Mouse (Mus musculus) liver, embryonic 14.5 days (tissue): Measurements from ENCODE around the gene Snf8. TPM values are rescaled to one million over a fixed set of nuclear protein-coding genes. Genes with fewer than 3 reads are reported as not detected.

Source experiments
- ATAC-seq: fragments of 200-750 bp; cut with Nextera tagmentation; 2 replicates; pipeline ENCODE4 v1.8.0; 2017; ENCODE audit warnings: moderate number of reproducible peaks, mild to moderate bottlenecking, moderate library complexity; ENCODE audit not compliant: insufficient read depth
- DNase-seq, 3 experiments: peaks; one replicate each; pipeline ENCODE4 v3.0.0-alpha.2; 2012 to 2013; ENCODE audit warnings: low read depth in 3 of 3, low spot score in 3 of 3
- H3K27ac ChIP-seq: fragments of 300-500 bp; sonication (generic); 2 replicates; pipeline ENCODE4 v1.5.1; 2014; ENCODE audit warnings: moderate library complexity, mild to moderate bottlenecking, control low read depth, inconsistent platforms
- H3K27me3 ChIP-seq: fragments of 300-500 bp; sonication (generic); 2 replicates; pipeline ENCODE4 v1.6.1; 2014; ENCODE audit warnings: mild to moderate bottlenecking, low read length, moderate library complexity; ENCODE audit not compliant: control insufficient read depth, insufficient read depth
- H3K36me3 ChIP-seq: fragments of 300-500 bp; sonication (generic); replicated peaks from 2 replicates; pipeline ENCODE4 v1.6.1; 2014; ENCODE audit warnings: low read depth; ENCODE audit not compliant: control insufficient read depth, insufficient read depth
- H3K4me1 ChIP-seq, 2 experiments: fragments of 200-500 bp in 1 of 2; fragments of 300-500 bp in 1 of 2; sonication (generic) in 1 of 2; replicated peaks; 2 replicates each; pipeline ENCODE4 v1.6.1; 2012 to 2014; ENCODE audit warnings: antibody characterized with exemption in 1 of 2, inconsistent platforms in 1 of 2, low read length in 1 of 2; ENCODE audit not compliant: control insufficient read depth in 2 of 2, insufficient read depth in 2 of 2
- H3K4me2 ChIP-seq: fragments of 300-500 bp; sonication (generic); 2 replicates; pipeline ENCODE4 v1.6.1; 2014; ENCODE audit warnings: low read depth, mild to moderate bottlenecking, control low read depth, moderate library complexity
- H3K4me3 ChIP-seq, 2 experiments: fragments of 200-500 bp in 1 of 2; fragments of 300-500 bp in 1 of 2; sonication (generic) in 1 of 2; 2 replicates each; pipeline ENCODE4 v1.5.1; 2012 to 2014; ENCODE audit warnings: low read depth in 2 of 2, low read length in 2 of 2, mild to moderate bottlenecking in 2 of 2, control low read depth in 1 of 2, inconsistent platforms in 1 of 2, moderate library complexity in 1 of 2; ENCODE audit not compliant: insufficient read depth in 1 of 2
- H3K9ac ChIP-seq: fragments of 300-500 bp; sonication (generic); replicated peaks from 2 replicates; pipeline ENCODE4 v1.6.1; 2014; ENCODE audit warnings: mild to moderate bottlenecking, control low read depth, moderate library complexity
- H3K9me3 ChIP-seq: fragments of 300-500 bp; sonication (generic); 2 replicates; pipeline ENCODE4 v1.6.1; 2016; ENCODE audit warnings: low read length, mixed read lengths; ENCODE audit not compliant: control insufficient read depth
- CTCF ChIP-seq: IDR thresholded peaks from 2 replicates; pipeline ENCODE4 v1.5.1; 2016; ENCODE audit warnings: antibody characterized with exemption, low read depth, control low read depth
- EP300 ChIP-seq: IDR thresholded peaks from 2 replicates; pipeline ENCODE4 v1.6.1; 2016; ENCODE audit warnings: antibody characterized with exemption, low read depth
- WGBS: fragments of 180-500 bp; shearing (Covaris S2); extraction: QIAGEN DNeasy Blood & Tissue Kit; methylation state at CpG from one replicate; pipeline ENCODE4 v1.1.7; 2014; ENCODE audit not compliant: insufficient replicate concordance; 5-methylcytosine and 5-hydroxymethylcytosine counted together
- polyA plus RNA-seq, 2 experiments: library from polyadenylated mRNA; depleted of rRNA in 1 of 2; stranded (reverse) in 1 of 2; unstranded in 1 of 2; fragments of >200 nt; fragmentation: Nextera tagmentation in 1 of 2; extraction: Ambion mirVana in 1 of 2; gene quantifications; 2 replicates each; pipeline versions ENCODE4 v1.2.1 to v1.2.3; 2012 to 2014

Snf8 gene
- polyA plus RNA-seq, 2 experiments: 28.2 to 30.0 TPM

- TF ChIP-seq CTCF (no peak), EP300 (no peak)
- Histone ChIP-seq H3K4me1 (peaks cover 17 to 46% of the 10 kb centered on the region in 2 experiments), H3K9ac (no peak overlapping the region; the same call in 1 of the 2 replicates), H3K27me3 (no peaks in the 10 kb centered on the region), H3K27ac (no peak overlapping the region), H3K36me3 (no peaks in the 10 kb centered on the region), H3K4me2 (peak overlapping the region; percentile 59), H3K9me3 (no peaks in the 10 kb centered on the region), H3K4me3 (peak overlapping the region; percentile 18 to 39; a peak in 3 of 4 replicates)
- ATAC-seq (peak; percentile 69), DNase-seq (no peak)
- WGBS: 40% methylated on average over 47 of the region's 49 CpGs
These were observed 43.6 kb upstream of the Snf8 start for GRCm38 (mm10) chr11:95990886-95991708.

GRCm38 (mm10) chr11:95994151-95994550 is 40.5 kb upstream of the Snf8 start:
- Histone ChIP-seq H3K4me3 (no peak overlapping the region), H3K27me3 (no peaks in the 10 kb centered on the region), H3K36me3 (no peaks in the 10 kb centered on the region), H3K9me3 (no peaks in the 10 kb centered on the region), H3K27ac (no peak overlapping the region), H3K4me2 (no peak overlapping the region), H3K4me1 (peaks cover 3 to 27% of the 10 kb centered on the region in 2 experiments), H3K9ac (no peak overlapping the region)
- peak; percentile 41 for TF ChIP-seq CTCF
- no peak for TF ChIP-seq EP300
- ATAC-seq: no peak
- DNase-seq: no peak
- WGBS: 88% methylated on average over 8 of the region's 8 CpGs

- H3K4me3 ChIP-seq: peak overlapping the region; percentile 41 to 89
- DNase-seq: no peak
- peak overlapping the region; percentile 97 for H3K4me2 ChIP-seq
- peaks cover 11 to 13% of the 10 kb centered on the region in 2 experiments; a peak in 3 of 4 replicates for H3K4me1 ChIP-seq
- H3K9me3 ChIP-seq: no peaks in the 10 kb centered on the region
- 12% methylated on average over 12 of the region's 12 CpGs for WGBS
- H3K27me3 ChIP-seq: peaks cover 17% of the 10 kb centered on the region
- H3K36me3 ChIP-seq: no peaks in the 10 kb centered on the region
- H3K27ac ChIP-seq: no peak overlapping the region
- TF ChIP-seq CTCF (no peak), EP300 (no peak)
- 0 out of 2 replicates have a peak overlapping the region, but pooled peaks have one; percentile 11 for H3K9ac ChIP-seq
- no peak for ATAC-seq
These were observed 31.4 kb upstream of the Snf8 start for GRCm38 (mm10) chr11:96003100-96003900.

- 1% methylated on average over 31 of the region's 32 CpGs for WGBS
- Histone ChIP-seq H3K4me1 (peaks cover 11 to 16% of the 10 kb centered on the region in 2 experiments; a peak in 3 of 4 replicates), H3K27ac (peak overlapping the region; percentile 47), H3K4me3 (peak overlapping the region; percentile 87 to 89), H3K36me3 (no peaks in the 10 kb centered on the region), H3K9me3 (no peaks in the 10 kb centered on the region), H3K9ac (peak overlapping the region; percentile 79), H3K27me3 (peaks cover 17% of the 10 kb centered on the region), H3K4me2 (peak overlapping the region; percentile 97)
- ATAC-seq: no peak
- peak in 1 of 3 experiments; percentile 9 for DNase-seq
- no peak for TF ChIP-seq CTCF
- no peak for TF ChIP-seq EP300
These were observed 30.5 kb upstream of the Snf8 start for GRCm38 (mm10) chr11:96003969-96004792.
